Mouse (Mus musculus): ENCODE data around the gene Casz1.

GRCm38 (mm10) chr4:148966132-148966531, 161.9 kb downstream of the Casz1 start:
- TF ChIP-seq GATA1 (IDR thresholded peaks at IDR 0.05; ENCODE audit: low read length) (no peak), TAL1 (IDR thresholded peaks at IDR 0.05; ENCODE audit: low read length) (no peak)
